Mouse (Mus musculus): Measurements from ENCODE around the gene Ppp2r5b. TPM values are rescaled to one million over a fixed set of nuclear protein-coding genes. Genes with fewer than 3 reads are reported as not detected.

The Ppp2r5b gene
- polyA plus RNA-seq, 1 experiment from 2014 or later, result 22.2 TPM

- no peaks in the 10 kb centered on the region for H3K9me3 ChIP-seq (replicated peaks; ENCODE audit: control insufficient read depth, low read length)
- peak overlapping the region; percentile 92 for H3K4me2 ChIP-seq
- no peak for ATAC-seq (replicated peaks; ENCODE audit: insufficient number of reproducible peaks, low FRiP score, low TSS enrichment)
- H3K4me1 ChIP-seq (ENCODE audit: control insufficient read depth, insufficient read depth, low read length), result peaks cover 50% of the 10 kb centered on the region
- H3K27ac ChIP-seq (ENCODE audit: low read depth, low read length), result peak overlapping the region; percentile 83
- H3K27me3 ChIP-seq (ENCODE audit: control insufficient read depth, insufficient read depth, low read length), result no peaks in the 10 kb centered on the region
- peak overlapping the region; percentile 97 for H3K4me3 ChIP-seq (ENCODE audit: low read depth, low read length)
- H3K9ac ChIP-seq (ENCODE audit: low read depth, low read length), result peak overlapping the region; percentile 90
- WGBS (ENCODE audit: insufficient replicate concordance), result 23% methylated on average over 6 of the region's 6 CpGs
- H3K36me3 ChIP-seq (ENCODE audit: control insufficient read depth, insufficient read depth, low read length), result peaks cover 16% of the 10 kb centered on the region
Observed at GRCm38 (mm10) chr19:6278439-6279073, 42.9 kb upstream of the Ppp2r5b start.

GRCm38 (mm10) chr19:6277661-6278438, 42.2 kb upstream of the Ppp2r5b start:
- H3K4me3 ChIP-seq (ENCODE audit: low read depth, low read length), result peak overlapping the region; percentile 97
- no peaks in the 10 kb centered on the region for H3K9me3 ChIP-seq (replicated peaks; ENCODE audit: control insufficient read depth, low read length)
- H3K27me3 ChIP-seq (ENCODE audit: control insufficient read depth, insufficient read depth, low read length), result no peaks in the 10 kb centered on the region
- peaks cover 44% of the 10 kb centered on the region for H3K4me1 ChIP-seq (ENCODE audit: control insufficient read depth, insufficient read depth, low read length)
- H3K9ac ChIP-seq (ENCODE audit: low read depth, low read length), result peak overlapping the region; percentile 90
- WGBS (ENCODE audit: insufficient replicate concordance), result 3% methylated on average over 10 of the region's 10 CpGs
- H3K36me3 ChIP-seq (ENCODE audit: control insufficient read depth, insufficient read depth, low read length), result peaks cover 13% of the 10 kb centered on the region
- H3K4me2 ChIP-seq, result peak overlapping the region; percentile 92
- ATAC-seq (replicated peaks; ENCODE audit: insufficient number of reproducible peaks, low FRiP score, low TSS enrichment), result peak; percentile 40
- H3K27ac ChIP-seq (ENCODE audit: low read depth, low read length), result peak overlapping the region; percentile 83

- Histone ChIP-seq H3K9ac (ENCODE audit: low read depth, low read length) (peak within 1 kb of the TSS; percentile 90), H3K4me1 (ENCODE audit: control insufficient read depth, insufficient read depth, low read length) (peaks cover 43% of the 10 kb centered on the region), H3K27me3 (ENCODE audit: control insufficient read depth, insufficient read depth, low read length) (no peaks in the 10 kb centered on the region), H3K9me3 (replicated peaks; ENCODE audit: control insufficient read depth, low read length) (no peaks in the 10 kb centered on the region), H3K4me2 (peak within 1 kb of the TSS; percentile 92), H3K27ac (ENCODE audit: low read depth, low read length) (peak within 1 kb of the TSS; percentile 83), H3K4me3 (ENCODE audit: low read depth, low read length) (peak within 1 kb of the TSS; percentile 97), H3K36me3 (ENCODE audit: control insufficient read depth, insufficient read depth, low read length) (peaks cover 5% of the 10 kb centered on the region)
- WGBS (ENCODE audit: insufficient replicate concordance), result under 1% methylated on average over 105 of the region's 106 CpGs
- ATAC-seq (replicated peaks; ENCODE audit: insufficient number of reproducible peaks, low FRiP score, low TSS enrichment), result peak; percentile 89
Observed at GRCm38 (mm10) chr19:6276426-6277421, 41.1 kb upstream of the Ppp2r5b start, which contains the start of gene Ehd1. Ehd1 (plus strand) TSS chr19:6276725.

GRCm38 (mm10) chr19:6275740-6276389, 40.2 kb upstream of the Ppp2r5b start:
- no peak for ATAC-seq (replicated peaks; ENCODE audit: insufficient number of reproducible peaks, low FRiP score, low TSS enrichment)
- H3K9me3 ChIP-seq (replicated peaks; ENCODE audit: control insufficient read depth, low read length), result no peaks in the 10 kb centered on the region
- H3K27me3 ChIP-seq (ENCODE audit: control insufficient read depth, insufficient read depth, low read length), result no peaks in the 10 kb centered on the region
- peaks cover 34% of the 10 kb centered on the region for H3K4me1 ChIP-seq (ENCODE audit: control insufficient read depth, insufficient read depth, low read length)
- H3K9ac ChIP-seq (ENCODE audit: low read depth, low read length), result peak overlapping the region; percentile 76
- H3K4me2 ChIP-seq, result peak overlapping the region; percentile 92
- H3K27ac ChIP-seq (ENCODE audit: low read depth, low read length), result peak overlapping the region; percentile 60
- WGBS (ENCODE audit: insufficient replicate concordance), result 9% methylated on average over 15 of the region's 15 CpGs
- H3K4me3 ChIP-seq (ENCODE audit: low read depth, low read length), result peak overlapping the region; percentile 97
- no peaks in the 10 kb centered on the region for H3K36me3 ChIP-seq (ENCODE audit: control insufficient read depth, insufficient read depth, low read length)

- H3K4me1 ChIP-seq (ENCODE audit: control insufficient read depth, insufficient read depth, low read length), result peaks cover 16% of the 10 kb centered on the region
- no peak for ATAC-seq (replicated peaks; ENCODE audit: insufficient number of reproducible peaks, low FRiP score, low TSS enrichment)
- H3K27me3 ChIP-seq (ENCODE audit: control insufficient read depth, insufficient read depth, low read length), result no peaks in the 10 kb centered on the region
- H3K9ac ChIP-seq (ENCODE audit: low read depth, low read length), result no peak overlapping the region
- no peak overlapping the region; the same call in 1 of the 2 replicates for H3K27ac ChIP-seq (ENCODE audit: low read depth, low read length)
- no peaks in the 10 kb centered on the region for H3K36me3 ChIP-seq (ENCODE audit: control insufficient read depth, insufficient read depth, low read length)
- no peak overlapping the region for H3K4me2 ChIP-seq
- WGBS (ENCODE audit: insufficient replicate concordance), result 85% methylated on average over 13 of the region's 13 CpGs
- H3K9me3 ChIP-seq (replicated peaks; ENCODE audit: control insufficient read depth, low read length), result no peaks in the 10 kb centered on the region
- H3K4me3 ChIP-seq (ENCODE audit: low read depth, low read length), result no peak overlapping the region
Observed at GRCm38 (mm10) chr19:6273998-6274608, 38.4 kb upstream of the Ppp2r5b start.

GRCm38 (mm10) chr19:6273592-6273991, 37.9 kb upstream of the Ppp2r5b start:
- Histone ChIP-seq H3K9me3 (replicated peaks; ENCODE audit: control insufficient read depth, low read length) (no peaks in the 10 kb centered on the region), H3K27me3 (ENCODE audit: control insufficient read depth, insufficient read depth, low read length) (no peaks in the 10 kb centered on the region), H3K4me3 (ENCODE audit: low read depth, low read length) (no peak overlapping the region), H3K4me2 (no peak overlapping the region), H3K27ac (ENCODE audit: low read depth, low read length) (no peak overlapping the region; the same call in 1 of the 2 replicates), H3K4me1 (ENCODE audit: control insufficient read depth, insufficient read depth, low read length) (peaks cover 11% of the 10 kb centered on the region), H3K36me3 (ENCODE audit: control insufficient read depth, insufficient read depth, low read length) (no peaks in the 10 kb centered on the region), H3K9ac (ENCODE audit: low read depth, low read length) (no peak overlapping the region)
- ATAC-seq (replicated peaks; ENCODE audit: insufficient number of reproducible peaks, low FRiP score, low TSS enrichment), result no peak
- WGBS (ENCODE audit: insufficient replicate concordance), result 86% methylated on average over 4 of the region's 4 CpGs

- WGBS (ENCODE audit: insufficient replicate concordance), result 65% methylated on average over 4 of the region's 4 CpGs
- Histone ChIP-seq H3K4me2 (no peak overlapping the region), H3K9ac (ENCODE audit: low read depth, low read length) (no peak overlapping the region), H3K4me3 (ENCODE audit: low read depth, low read length) (no peak overlapping the region), H3K27me3 (ENCODE audit: control insufficient read depth, insufficient read depth, low read length) (no peaks in the 10 kb centered on the region), H3K27ac (ENCODE audit: low read depth, low read length) (no peak overlapping the region; the same call in 1 of the 2 replicates), H3K4me1 (ENCODE audit: control insufficient read depth, insufficient read depth, low read length) (peaks cover 4% of the 10 kb centered on the region), H3K36me3 (ENCODE audit: control insufficient read depth, insufficient read depth, low read length) (no peaks in the 10 kb centered on the region), H3K9me3 (replicated peaks; ENCODE audit: control insufficient read depth, low read length) (no peaks in the 10 kb centered on the region)
- no peak for ATAC-seq (replicated peaks; ENCODE audit: insufficient number of reproducible peaks, low FRiP score, low TSS enrichment)
Observed at GRCm38 (mm10) chr19:6272738-6273137, 37.1 kb upstream of the Ppp2r5b start.
